Mouse (Mus musculus) gonadal fat pad, adult 2 months (tissue): ENCODE data around the gene Cc2d1a. TPM values are rescaled to one million over a fixed set of nuclear protein-coding genes. Genes with fewer than 3 reads are reported as not detected.

Experiments
- DNase-seq: peaks from one replicate; pipeline ENCODE4 v3.0.0-alpha.2; 2012; ENCODE audit warnings: low read depth
- polyA plus RNA-seq: library from polyadenylated mRNA; depleted of rRNA; stranded (reverse); fragments of >200 nt; gene quantifications from 2 replicates; pipeline ENCODE4 v1.2.3, GENCODE M21; 2012; rRNA removed

The Cc2d1a gene
- polyA plus RNA-seq, result 25.4 and 25.7 TPM in 2 replicates

- DNase-seq, result peak; percentile 68
Observed at GRCm38 (mm10) chr8:84147769-84148530, at the start of gene Cc2d1a, which contains the start of gene 4930432K21Rik. Gene Cc2d1a (minus strand): TSS chr8:84147936. Gene 4930432K21Rik (plus strand): TSS chr8:84148025.

GRCm38 (mm10) chr8:84197141-84197921 is 49.6 kb upstream of the Cc2d1a start:
- DNase-seq, result no peak

- no peak for DNase-seq
Observed at GRCm38 (mm10) chr8:84194224-84194743, 46.5 kb upstream of the Cc2d1a start.

- no peak for DNase-seq
Observed at GRCm38 (mm10) chr8:84193566-84193965, 45.8 kb upstream of the Cc2d1a start.

- DNase-seq, result no peak
Observed at GRCm38 (mm10) chr8:84193161-84193560, 45.4 kb upstream of the Cc2d1a start.

GRCm38 (mm10) chr8:84192555-84192954 is 44.8 kb upstream of the Cc2d1a start:
- no peak for DNase-seq

- no peak for DNase-seq
Observed at GRCm38 (mm10) chr8:84192023-84192422, 44.3 kb upstream of the Cc2d1a start.

GRCm38 (mm10) chr8:84190191-84190867 is 42.6 kb upstream of the Cc2d1a start:
- DNase-seq, result no peak

GRCm38 (mm10) chr8:84189603-84190002 is 41.9 kb upstream of the Cc2d1a start:
- no peak for DNase-seq

- no peak for DNase-seq
Observed at GRCm38 (mm10) chr8:84188671-84189070, 40.9 kb upstream of the Cc2d1a start.

GRCm38 (mm10) chr8:84187065-84187755 is 39.5 kb upstream of the Cc2d1a start:
- DNase-seq, result no peak

- no peak for DNase-seq
Observed at GRCm38 (mm10) chr8:84186547-84186946, 38.8 kb upstream of the Cc2d1a start.

- no peak for DNase-seq
Observed at GRCm38 (mm10) chr8:84185117-84185516, 37.4 kb upstream of the Cc2d1a start, which contains the start of gene Nanos3. Gene Nanos3 (minus strand): TSS chr8:84185217.

- no peak for DNase-seq
Observed at GRCm38 (mm10) chr8:84184085-84185043, 36.6 kb upstream of the Cc2d1a start.

- no peak for DNase-seq
Observed at GRCm38 (mm10) chr8:84183261-84184084, 35.7 kb upstream of the Cc2d1a start.

- DNase-seq, result no peak
Observed at GRCm38 (mm10) chr8:84182833-84183232, 35.1 kb upstream of the Cc2d1a start.

GRCm38 (mm10) chr8:84180530-84181190 is 32.9 kb upstream of the Cc2d1a start:
- no peak for DNase-seq

GRCm38 (mm10) chr8:84179946-84180345 is 32.2 kb upstream of the Cc2d1a start:
- DNase-seq, result no peak

- no peak for DNase-seq
Observed at GRCm38 (mm10) chr8:84178592-84178991, 30.9 kb upstream of the Cc2d1a start.
